Mouse (Mus musculus): Measurements from ENCODE around the gene Chd2.

DNA sequence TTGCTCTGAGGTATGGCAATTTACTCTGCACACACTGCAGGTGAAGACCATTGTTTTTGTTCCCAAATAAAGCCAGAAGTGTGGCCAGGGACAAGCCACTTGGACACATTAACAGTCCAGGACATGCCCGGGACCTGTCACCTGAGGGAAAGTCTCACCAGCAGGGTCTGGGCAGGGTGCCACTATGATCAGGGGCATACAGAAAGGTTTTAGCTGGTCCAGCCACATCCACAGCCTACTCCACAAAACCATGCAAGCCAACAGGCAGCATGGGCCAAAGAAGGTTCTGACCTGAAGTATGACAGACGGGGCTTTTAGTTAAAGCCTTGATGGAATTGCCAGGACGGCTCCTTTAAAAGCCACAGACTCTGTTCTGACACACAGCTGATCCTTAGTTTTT, 116.9 kb downstream of the Chd2 start:
- TF ChIP-seq CTCF (IDR thresholded peaks at IDR 0.05; ENCODE audit: low read depth) (no peak), EP300 (optimal IDR thresholded peaks at IDR 0.05) (no peak)

Data from stomach, postnatal 0 days (tissue).